Mouse (Mus musculus) brain, adult 2 months (tissue): ENCODE measurements around the gene Gmpr.

Source experiments
- DNase-seq: peaks from one replicate; pipeline ENCODE4 v3.0.0; 2011; ENCODE audit warnings: low read depth, low spot score

The Gmpr gene

DNA sequence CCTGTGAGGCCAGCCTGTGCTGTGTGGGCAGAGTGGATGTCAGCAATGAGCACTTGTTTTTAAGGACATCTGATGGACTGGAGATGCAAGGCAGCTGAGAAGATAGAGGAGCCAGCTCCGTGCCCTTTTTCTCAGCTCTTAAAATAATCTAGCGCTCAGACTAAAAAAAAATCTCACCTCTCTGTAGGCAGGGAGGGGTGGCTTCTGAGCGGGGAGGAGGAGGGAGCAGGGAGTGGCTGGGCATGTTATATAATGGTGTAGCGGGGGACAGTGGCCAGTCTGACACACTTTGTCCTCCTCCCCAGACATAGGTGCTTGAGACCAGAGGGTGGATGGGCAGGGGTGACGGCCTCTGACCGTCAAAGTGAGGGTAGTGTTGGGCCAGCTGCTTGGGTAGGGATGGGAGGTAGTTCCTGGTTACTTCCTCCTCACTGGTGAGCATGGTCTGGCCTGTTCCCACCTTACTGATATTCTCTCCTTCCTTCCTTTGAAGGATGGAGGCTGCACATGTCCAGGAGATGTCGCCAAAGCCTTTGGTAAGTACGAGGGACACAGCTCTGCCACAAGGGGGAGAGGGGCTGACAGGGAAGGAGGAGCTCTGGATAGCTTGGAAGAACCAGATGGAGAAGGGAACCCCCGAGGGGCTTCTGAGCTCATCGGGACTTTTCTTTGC lies 31.4 kb downstream of the Gmpr start:
- peak; percentile 97 for DNase-seq

DNA sequence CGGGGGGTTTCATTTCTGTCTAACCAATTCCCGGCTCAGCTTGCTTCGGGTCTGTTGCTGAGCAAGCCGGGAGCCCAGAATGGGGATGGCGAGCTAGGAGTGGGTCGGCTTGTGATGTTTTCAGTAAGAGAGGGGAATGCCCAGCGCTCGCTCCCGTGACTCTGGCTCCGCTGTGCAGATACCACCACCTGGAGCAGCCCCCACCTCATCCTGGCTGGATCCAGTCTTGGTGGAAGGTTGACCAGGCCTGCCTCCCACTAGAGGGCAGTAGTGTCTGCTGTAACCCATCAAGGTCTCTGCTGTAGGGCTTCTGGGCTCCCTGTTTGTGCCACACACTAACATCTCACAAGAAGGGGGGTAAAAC lies 31.9 kb downstream of the Gmpr start:
- peak; percentile 95 for DNase-seq

DNA sequence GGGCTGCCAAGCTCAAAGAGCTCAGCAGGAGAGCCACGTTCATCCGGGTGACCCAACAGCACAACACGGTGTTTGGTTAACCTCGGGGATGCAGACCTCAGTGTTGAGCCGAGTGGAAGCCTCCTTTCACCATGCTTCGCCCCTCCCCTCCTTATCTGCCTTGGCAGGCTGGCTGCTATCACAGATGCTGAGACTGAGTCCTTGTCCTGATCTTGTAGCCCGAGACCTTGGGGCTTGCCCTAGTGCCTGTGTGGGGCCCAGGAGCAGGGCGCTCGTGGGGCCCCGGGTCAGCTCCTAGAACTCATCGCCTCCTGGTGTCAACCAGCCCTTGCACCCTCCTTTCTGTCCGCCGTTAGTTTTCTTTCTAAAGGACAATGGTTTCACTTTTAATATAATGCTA lies 38.7 kb downstream of the Gmpr start:
- no peak for DNase-seq

DNA sequence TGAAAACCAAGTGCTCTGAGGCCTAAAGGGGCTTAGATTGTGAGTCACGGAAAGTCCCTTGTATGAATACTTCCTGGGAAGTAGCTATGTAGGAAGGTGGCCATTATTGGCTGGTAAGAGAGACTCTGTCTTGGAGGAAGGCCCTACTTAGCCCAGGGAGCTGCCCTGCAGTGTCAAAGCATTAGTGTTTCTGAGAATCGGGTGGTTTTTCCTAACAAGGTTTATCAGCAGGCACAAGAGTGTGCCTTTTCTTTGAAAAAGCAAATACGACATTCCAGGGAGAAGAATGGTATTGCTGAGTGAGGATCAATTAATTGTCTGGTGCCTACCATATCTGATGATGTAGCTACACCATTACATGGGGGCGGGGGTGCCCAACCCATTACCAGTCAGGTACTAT lies 39.7 kb downstream of the Gmpr start:
- DNase-seq = no peak

DNA sequence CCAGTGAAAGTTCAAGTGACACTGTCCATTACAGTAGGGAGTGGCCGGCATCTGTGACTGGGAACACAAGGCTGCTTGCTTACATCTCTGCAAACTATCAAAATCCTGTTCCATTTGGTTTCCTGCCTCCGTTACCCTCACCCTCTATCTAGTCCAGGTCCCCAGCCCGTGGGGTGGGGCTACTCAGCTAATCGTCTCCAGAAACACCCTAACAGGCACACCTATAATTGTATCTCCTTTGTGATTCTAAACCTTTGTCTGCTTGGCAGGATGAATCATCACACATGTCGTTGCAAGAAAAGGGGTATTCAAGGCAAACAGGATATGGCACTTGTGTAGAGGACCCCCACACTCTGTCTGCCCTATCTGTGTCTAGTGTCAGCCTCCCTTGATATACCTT lies 40.3 kb downstream of the Gmpr start:
- no peak for DNase-seq

DNA sequence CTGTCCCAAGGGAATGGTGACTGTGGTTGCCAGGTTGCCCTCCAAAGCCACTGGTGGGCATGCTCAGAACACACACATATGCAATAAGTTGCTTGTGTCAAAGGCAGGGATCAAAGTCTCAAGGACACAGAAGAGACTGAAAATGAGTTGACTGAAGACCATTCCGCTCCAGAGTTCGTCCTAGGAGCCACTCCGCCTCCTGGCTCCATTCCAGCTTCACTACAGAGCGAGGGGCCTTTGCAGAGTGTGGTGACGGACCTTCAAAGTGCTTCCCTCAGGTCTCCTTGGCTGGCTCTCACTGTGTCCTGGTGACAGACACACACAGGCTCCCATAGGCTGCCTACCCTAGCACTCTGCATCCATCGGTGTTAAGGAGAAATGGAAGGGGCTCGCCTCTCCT lies 46.4 kb downstream of the Gmpr start:
- no peak for DNase-seq

DNA sequence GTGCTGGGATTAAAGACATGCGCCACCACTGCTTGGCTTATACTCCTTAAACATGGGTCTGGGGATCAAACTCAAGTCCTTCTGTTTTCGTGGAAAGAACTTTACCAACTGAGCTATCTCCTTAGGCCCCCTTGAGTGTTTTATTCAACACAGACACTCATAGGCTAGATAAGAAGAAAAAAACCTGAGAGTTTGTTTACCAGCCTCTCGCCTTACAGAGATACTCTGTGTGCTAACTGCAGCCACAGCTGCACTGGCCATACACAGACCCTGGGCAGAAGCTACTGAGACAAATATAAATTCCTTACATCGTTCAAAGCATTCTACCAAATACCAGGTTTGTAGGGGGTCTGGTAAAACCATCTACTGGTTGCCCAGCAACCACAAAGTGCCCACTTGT lies 51.1 kb downstream of the Gmpr start:
- DNase-seq = no peak

DNA sequence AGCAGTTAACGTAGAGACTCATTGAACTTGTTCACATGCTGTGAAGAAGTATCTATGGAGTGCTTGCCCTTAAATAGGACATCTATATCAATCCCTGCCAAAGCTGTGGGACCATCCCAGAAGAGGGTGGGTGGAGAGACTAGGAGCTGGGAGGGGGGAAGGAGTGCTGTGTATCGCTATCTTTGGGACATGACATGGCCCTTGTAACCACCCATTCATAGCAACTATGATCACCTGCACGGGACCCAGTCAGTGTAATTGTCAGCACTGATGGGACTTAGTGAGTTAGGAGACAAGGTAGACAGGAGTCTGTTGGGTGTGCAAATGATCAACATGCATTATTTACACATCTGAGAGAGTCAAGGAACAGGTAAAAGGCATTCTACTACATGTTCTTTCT lies 52.0 kb downstream of the Gmpr start:
- no peak for DNase-seq

DNA sequence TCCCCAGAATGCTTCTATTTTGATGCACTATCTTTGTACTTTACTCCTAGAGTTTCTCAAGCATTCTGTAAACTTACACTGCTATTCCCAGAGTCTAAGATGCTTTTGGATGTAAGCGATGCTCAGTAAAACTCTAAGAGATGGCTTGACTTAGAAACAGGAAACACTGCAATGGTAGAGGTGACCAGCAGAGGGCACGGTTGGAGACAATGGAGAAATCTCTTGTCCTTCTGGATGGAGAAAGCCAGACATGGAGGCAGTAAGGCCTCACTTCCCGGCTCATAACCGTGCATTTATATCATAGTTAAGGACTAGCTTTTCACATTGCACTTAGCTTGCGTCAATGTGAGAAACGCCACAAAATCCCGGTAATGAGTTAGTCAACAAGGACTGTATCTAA lies 53.3 kb downstream of the Gmpr start:
- DNase-seq = peak; percentile 70

DNA sequence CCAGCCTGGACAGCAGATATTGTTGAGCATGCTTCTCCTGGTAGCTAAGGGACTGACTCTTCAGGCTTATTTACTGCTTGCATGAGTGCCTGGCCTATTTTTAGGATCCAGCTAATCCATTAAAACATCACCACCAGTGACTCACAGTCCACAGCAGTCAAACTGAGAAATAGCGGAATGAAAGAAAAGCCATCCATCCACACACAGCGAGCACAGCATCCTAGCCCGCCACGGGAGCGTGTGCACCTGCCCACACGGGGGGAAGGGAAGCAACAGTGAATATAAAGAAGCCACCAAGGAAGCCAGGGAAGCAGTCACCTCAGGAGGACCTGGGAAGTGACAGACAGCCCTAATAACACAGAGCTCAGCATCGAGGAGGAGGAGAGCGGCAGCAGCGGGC lies 54.8 kb downstream of the Gmpr start:
- DNase-seq = peak; percentile 84

DNA sequence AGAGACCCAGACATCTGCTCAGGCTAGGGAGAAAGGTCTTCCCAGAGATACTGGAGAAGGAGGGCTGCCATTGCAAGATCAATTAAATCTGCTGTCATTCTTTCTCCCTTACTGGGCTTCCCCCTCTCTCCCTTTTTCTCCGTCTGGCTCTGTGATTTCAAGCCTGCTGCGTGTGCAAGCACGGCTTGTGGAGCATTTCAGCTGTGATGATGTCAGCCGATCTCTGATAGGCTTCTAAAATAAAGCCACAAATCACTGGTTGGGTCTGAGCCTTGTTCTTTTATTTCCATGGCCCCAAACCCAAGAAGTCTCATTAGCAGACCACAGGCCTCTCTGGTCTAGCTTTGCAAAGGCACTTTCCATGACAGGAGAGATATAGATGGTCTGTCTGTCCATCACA lies 57.7 kb downstream of the Gmpr start:
- peak; percentile 68 for DNase-seq

DNA sequence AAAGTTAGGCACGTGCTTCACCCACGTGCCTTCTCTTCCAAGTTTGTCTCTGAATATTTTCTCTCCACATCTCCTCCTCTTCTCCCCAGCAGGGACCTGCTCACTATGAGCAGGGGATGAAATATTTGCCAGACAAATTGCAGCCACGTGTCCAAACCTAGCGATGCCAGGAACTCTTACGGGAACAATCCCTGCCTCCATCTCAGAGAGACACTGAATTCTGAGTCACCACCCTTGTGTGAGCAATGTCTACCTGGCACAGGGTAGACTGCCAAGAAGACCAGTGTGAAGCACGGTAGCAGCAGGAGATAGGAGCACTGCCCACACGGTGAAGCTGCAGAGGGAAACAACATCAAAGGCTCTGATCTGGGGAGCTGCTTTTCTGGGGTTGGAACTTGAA lies 62.7 kb downstream of the Gmpr start:
- peak; percentile 94 for DNase-seq

DNA sequence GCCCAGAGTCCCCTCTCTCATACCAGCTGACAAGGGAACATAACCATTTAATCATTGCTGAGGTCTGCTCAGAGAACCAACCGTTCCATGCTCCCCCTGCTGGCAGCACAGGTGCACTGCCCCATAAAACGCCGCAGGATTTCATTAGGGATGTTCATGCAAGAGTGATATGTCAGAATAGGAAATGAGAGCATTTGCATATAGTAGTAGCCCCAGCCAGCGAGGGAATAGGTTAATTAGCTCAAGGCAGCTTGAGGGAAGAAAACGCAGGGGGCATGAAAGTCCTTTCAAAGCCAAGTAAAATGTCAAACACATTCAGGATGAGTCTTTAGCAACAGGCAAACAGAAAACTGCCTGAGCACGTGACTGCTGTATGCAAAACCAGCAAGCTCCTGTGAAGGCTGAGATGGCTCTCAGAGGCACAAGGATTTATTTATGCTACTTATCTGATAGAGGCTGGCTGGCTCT lies 64.6 kb downstream of the Gmpr start:
- peak; percentile 87 for DNase-seq

DNA sequence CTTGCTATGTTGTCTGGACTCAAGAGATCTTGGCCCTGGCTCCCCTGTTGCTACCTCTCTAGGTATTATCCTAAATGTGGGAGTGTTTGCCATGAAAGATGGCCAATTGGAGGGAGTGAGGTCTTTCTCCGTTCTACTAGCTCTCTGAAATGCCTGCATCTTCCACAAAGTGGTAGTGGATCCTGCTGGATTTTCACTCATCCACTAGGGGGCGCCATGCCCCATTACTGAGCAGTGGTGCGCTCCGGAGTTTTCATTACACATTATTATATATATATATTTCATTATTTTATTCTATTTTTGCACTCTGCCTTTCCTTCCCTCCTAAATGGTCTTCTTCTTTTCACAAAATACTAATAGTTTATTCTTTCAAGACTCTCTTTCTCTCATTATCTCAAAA lies 65.5 kb downstream of the Gmpr start:
- peak; percentile 74 for DNase-seq

DNA sequence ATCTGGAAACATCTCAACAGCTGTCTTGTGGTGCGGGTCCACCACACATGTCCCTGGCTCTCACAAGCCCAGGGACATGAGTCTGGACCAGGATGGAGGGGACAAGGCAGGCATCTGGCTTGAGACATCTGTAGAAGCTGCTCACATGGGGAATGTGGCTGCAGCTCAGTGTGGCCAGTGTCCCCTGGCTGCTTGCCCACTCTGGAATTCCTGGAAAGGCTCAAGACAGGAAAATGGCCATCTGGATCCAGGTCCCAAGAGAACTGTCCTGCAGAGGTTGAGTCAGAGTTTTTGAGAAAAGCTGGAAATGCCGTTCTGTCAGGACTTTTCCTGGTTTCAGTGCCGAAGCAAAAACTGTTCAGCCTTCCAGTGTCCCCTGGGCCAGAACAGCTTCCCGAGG lies 68.9 kb downstream of the Gmpr start:
- DNase-seq = peak; percentile 46

DNA sequence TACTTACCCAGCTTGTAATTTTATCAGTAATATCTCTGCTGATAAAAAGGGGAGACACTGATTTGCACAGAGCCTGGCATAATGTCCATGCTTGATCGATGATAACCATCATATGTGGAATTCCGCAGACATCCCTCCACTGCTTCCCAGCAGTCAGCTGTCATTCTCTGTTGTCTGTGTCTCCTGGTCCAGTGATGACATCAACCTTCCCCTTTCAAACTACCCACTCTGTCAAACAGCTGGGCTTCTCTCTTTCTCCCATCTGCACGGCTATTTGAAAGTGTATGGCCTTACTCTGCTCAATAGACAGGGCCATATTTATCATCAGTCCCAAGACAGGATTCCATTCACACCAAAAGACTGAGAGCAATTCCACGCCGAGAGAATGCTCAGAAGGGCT lies 70.1 kb downstream of the Gmpr start:
- no peak for DNase-seq

DNA sequence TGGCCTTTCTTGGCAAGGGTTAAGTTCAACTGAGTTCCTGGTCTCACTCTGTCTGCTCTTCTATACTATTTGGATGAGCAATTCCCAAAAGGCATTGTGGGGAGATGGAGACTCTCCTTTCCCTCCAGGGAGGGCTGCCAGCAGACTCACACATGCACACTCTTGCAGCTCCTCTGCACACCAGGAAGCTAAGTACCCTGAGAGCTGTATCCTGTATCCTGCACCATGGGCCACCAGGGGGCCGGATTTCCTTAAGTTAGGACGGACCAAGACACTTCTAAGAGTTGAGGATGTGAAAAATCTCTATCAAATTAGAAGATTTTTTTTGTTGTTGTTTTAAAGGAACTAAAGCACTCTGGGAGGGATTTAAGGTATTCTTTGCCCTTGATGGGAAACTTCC lies 70.5 kb downstream of the Gmpr start:
- peak; percentile 44 for DNase-seq

DNA sequence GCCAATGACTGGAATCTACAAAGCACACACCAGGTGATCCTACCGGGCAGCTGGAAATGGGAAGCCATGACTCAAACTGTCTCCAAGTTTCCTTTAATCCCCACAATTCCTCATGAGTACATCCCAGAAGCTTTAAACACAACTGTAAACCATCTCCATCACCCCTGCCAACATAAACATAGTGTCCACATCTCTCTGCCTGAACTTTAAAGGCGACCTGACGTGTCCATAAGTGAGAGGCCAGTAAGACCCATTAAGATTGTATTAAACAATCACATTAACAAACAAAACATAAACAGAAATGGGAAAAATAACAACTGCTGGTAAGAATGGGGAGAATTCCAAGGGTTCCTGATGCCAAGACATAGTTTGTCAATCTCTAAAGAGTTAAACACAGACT lies 72.5 kb downstream of the Gmpr start:
- no peak for DNase-seq

DNA sequence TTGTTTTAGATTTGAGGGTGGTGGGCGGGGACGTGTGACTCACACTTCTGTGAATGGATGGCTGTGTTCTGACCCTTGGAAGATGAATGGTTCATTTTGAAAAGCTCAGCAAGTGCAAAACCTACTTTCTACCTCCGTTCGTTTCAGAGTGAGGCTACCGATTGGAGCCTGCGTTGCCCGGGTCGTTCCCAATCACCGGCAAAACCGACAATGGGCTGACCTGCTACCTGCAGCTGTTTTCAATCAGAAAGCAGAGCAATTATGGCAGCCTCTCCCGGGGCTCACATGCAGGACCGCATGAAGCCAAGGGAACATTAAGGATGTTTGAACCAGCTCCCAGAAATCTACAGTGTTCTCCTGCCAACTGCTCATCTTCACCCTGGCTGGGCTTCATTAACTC lies 75.0 kb downstream of the Gmpr start:
- peak; percentile 63 for DNase-seq

DNA sequence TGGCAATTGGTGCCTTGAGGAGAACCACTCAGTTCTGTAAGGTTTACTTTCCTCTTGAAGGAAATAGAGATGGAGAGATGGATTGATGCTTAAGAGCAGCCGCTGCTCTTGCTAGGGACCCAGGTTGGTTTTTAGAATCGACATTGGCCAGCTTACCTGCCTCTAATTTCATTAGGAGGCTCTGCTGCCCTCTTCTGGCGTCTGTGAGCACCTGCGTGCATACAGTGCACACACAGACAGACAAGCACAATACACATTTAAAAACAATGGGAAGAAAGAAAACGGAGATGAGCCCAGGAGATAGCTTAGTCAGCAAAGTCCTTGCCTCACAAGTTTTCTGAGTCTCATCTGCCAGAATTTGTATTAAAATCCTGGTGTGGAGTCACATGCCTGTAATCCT lies 75.8 kb downstream of the Gmpr start:
- DNase-seq = no peak

DNA sequence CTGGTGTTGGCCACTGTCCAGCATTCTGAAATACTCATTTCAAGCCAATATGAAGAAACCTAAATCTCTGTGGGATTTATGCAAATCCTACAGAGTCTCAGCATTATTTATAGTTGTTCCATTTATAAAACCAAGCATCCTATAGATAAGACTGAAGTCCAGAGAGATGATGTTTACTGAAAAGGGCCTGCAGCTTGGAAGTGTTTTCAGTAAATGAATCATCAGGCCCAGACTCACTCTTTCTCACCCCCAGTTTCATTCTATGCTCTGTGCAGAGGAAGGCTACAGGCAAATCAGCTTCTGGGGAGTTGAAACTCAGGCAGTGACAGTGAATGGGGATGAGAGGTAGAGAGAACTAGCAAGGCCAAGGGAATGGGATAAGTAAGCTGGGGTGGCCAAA lies 83.7 kb downstream of the Gmpr start:
- DNase-seq = peak; percentile 68

DNA sequence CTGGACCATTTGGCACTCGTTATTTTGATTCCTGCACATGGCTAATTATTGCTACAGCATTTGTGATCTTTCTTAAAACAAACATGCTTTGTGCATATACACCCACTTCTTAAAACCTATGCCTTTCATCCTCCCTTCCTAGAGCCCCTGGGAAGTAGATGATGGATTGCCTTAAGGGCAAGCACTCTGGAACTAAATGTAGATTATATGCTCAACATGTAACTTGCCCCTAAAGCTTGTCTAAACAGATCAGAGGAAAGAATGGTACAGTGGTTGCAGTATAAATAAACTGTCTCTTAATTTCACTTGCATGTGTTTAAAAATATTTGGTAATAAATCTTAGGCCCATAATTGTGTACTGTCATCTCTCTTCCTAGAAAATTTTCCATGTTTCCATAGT lies 86.7 kb downstream of the Gmpr start:
- DNase-seq = no peak

DNA sequence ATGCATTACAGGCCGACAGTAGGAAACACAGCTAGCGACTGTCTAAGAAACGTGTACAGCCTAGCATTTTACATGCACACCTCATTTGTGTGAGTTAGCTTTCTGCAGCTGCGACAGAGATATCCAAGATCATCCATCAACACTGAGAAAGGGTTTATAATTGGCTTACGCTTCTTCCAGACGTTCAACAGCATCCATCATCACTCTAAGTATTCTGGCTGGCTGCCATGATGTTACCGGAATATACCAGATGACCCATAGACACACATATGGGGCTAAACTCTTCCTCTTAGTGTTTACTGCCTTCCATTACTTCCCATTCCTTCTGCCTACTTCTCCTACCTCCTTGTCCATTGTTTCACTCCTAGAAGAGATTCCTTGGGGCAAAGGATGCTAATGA lies 88.2 kb downstream of the Gmpr start:
- no peak for DNase-seq

DNA sequence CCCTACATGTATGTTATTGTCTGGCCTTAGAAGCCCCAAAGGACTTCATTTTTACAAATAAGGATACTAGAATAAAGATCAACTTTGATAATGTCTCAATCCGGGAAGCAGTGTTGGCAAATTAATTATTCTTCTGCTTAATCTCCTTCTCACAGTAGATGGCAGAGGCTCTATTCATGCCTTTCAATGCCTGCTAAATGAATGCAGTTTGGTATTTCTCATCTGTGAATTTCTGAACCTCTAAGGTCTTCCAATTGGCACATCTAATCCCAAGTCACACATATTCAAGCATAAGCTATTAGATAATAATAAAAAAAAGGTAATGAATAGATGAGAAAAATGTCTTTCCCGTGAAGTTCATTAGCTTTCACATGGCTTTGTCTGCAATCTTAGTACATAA lies 92.6 kb downstream of the Gmpr start:
- DNase-seq = no peak
